Comparison of ENCODE assay signal across 7 mouse cellular contexts in genomic region chr7:56419253-56419844, GRCm38 (mm10).
DNase-seq lines count a peak whose midpoint lies in the region; ATAC-seq lines count a peak whose summit lies in the region.

No protein-coding gene starts in this region.

- DNase-seq in neural tube, embryonic 10.5 days (ENCODE audit: extremely low spot score, low spot score): no peak
- peak; percentile 71 for DNase-seq in gastrocnemius, postnatal 14 days
- peak; percentile 33 to 44 for DNase-seq in kidney, postnatal 4 days

- no peaks in the 10 kb centered on the region for H3K9me3 ChIP-seq in neural tube, embryonic 14.5 days (ENCODE audit: control insufficient read depth, low read length)
- no peaks in the 10 kb centered on the region for H3K9me3 ChIP-seq in midbrain, embryonic 16.5 days (replicated peaks; ENCODE audit: control insufficient read depth, low read length, poor library complexity, severe bottlenecking)

- peak; percentile 38; the same call in 1 of the 2 replicates for ATAC-seq in neural tube, embryonic 14.5 days (ENCODE audit: low read depth)
- ATAC-seq in midbrain, embryonic 16.5 days: peak; percentile 64
- no peak for ATAC-seq in cerebellum, adult (ENCODE audit: insufficient number of reproducible peaks, low FRiP score, low TSS enrichment)
- ATAC-seq in monocyte, adult 5-6 weeks (replicated peaks; ENCODE audit: insufficient number of reproducible peaks, low FRiP score, low TSS enrichment, poor library complexity, severe bottlenecking): no peak

- H3K4me1 ChIP-seq in neural tube, embryonic 14.5 days (ENCODE audit: control insufficient read depth, insufficient read depth, low read length): 0 out of 2 replicates have a peak, but pooled peaks cover 4% of the 10 kb centered on the region
- peaks cover 7% of the 10 kb centered on the region; the same call in 1 of the 2 replicates for H3K4me1 ChIP-seq in midbrain, embryonic 16.5 days (ENCODE audit: control insufficient read depth, insufficient read depth, low read length)

- H3K36me3 ChIP-seq in neural tube, embryonic 14.5 days (ENCODE audit: control insufficient read depth, insufficient read depth, low read length): no peaks in the 10 kb centered on the region
- no peaks in the 10 kb centered on the region for H3K36me3 ChIP-seq in midbrain, embryonic 16.5 days (ENCODE audit: control insufficient read depth, insufficient read depth, low read length)

- WGBS in neural tube, embryonic 14.5 days: 32% methylated on average over 5 of the region's 5 CpGs
- WGBS in midbrain, embryonic 16.5 days: 23% methylated on average over 5 of the region's 5 CpGs

- no peak overlapping the region for H3K27ac ChIP-seq in neural tube, embryonic 14.5 days (ENCODE audit: low read depth, low read length)
- no peak overlapping the region for H3K27ac ChIP-seq in midbrain, embryonic 16.5 days (ENCODE audit: low read length)

- no peak overlapping the region for H3K4me2 ChIP-seq in neural tube, embryonic 14.5 days (ENCODE audit: low read depth, low read length)
- H3K4me2 ChIP-seq in midbrain, embryonic 16.5 days (ENCODE audit: low read length): no peak overlapping the region

- H3K27me3 ChIP-seq in neural tube, embryonic 14.5 days (ENCODE audit: control insufficient read depth, insufficient read depth, low read length): no peaks in the 10 kb centered on the region
- H3K27me3 ChIP-seq in midbrain, embryonic 16.5 days (ENCODE audit: control insufficient read depth, insufficient read depth, low read depth, low read length): no peaks in the 10 kb centered on the region

- no peak overlapping the region for H3K4me3 ChIP-seq in neural tube, embryonic 14.5 days (ENCODE audit: low read depth, low read length)
- H3K4me3 ChIP-seq in midbrain, embryonic 16.5 days (ENCODE audit: low read depth, low read length): no peak overlapping the region

- H3K9ac ChIP-seq in neural tube, embryonic 14.5 days (replicated peaks; ENCODE audit: low read depth, low read length): no peak overlapping the region
- H3K9ac ChIP-seq in midbrain, embryonic 16.5 days (ENCODE audit: low read depth, low read length): no peak overlapping the region

- intact Hi-C loops in gastrocnemius, postnatal 14 days (cut with DNase I; ENCODE audit: low total_unique reads): no loop called here

Comparison
In these comparisons a context has a peak if more than half of its experiments do, and no peak if none do; other contexts are left out.
1. ATAC-seq: peak in neural tube, embryonic 14.5 days (single experiment) and midbrain, embryonic 16.5 days (single experiment); none in cerebellum, adult (single experiment) and monocyte, adult 5-6 weeks (single experiment).